Mouse (Mus musculus) monocyte, adult 2 months (primary cell): ENCODE measurements around the gene 2410015M20Rik.
A peak's percentile ranks its signal among the peaks of the same experiment; 100 is the strongest.
"Not testable (repeated sequence)": the region's sequence is repeated elsewhere in the genome, so short reads cannot be mapped to it uniquely, and the experiment has no call there.

Experiments
- DNase-seq, 2 experiments: peaks; one replicate each; pipeline ENCODE4 v3.0.0; 2022; ENCODE audit warnings: low spot score in 2 of 2, low read depth in 1 of 2

Gene 2410015M20Rik

GRCm38 (mm10) chr17:56613893-56614292, 4.3 kb upstream of the 2410015M20Rik start:
- not testable (repeated sequence) for DNase-seq

DNA sequence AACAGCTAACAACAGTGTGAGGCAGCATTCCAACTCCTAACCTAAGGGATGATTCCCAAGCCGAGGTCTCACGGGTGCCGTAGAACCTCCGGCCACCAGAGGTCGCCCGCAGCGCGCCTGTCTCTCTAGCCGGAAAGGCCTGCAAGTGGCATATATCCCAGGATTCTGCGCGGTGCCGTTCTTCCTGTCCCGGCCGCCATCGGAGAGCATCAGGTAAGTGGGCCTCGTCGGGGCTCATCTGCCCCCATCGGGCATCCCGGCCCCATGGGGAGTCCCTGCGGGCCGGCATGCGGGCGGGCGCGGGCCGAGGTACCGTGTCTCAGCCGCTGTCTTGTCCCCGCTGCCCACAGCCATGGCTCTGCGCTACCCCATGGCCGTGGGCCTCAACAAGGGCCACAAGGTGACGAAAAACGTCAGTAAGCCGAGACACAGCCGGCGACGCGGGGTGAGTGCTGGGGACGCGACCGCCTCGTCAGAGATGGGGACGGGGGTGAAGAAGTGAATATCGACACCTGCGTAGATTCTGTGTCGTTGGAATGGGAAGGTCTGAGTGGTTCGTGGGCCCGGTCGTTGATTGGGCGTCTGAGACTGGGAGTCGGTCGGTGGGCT, 3.8 kb upstream of the 2410015M20Rik start, which contains the start of gene Rpl36:
Gene Rpl36, plus strand, starts transcription at position 181 of the 609 bp plus-strand sequence.
- peak; percentile 70 to 89 for DNase-seq

DNA sequence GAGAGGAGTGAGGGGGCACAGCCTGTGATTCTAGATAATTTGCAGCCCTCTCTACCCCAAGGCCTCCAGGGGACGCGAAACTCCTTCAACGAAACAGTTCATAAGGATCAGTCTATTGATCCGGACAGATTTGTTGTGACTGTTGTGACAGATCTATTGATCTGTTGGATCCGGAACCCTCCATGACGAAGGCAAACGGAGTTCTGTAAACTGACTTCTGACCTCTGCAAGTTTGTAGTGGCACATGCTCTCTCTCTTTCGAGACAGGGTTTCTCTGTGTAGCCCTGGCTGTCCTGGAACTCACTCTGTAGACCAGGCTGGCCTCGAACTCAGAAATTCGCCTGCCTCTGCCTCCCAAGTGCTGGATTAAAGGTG, 3.0 kb upstream of the 2410015M20Rik start:
- not testable (repeated sequence) for DNase-seq

DNA sequence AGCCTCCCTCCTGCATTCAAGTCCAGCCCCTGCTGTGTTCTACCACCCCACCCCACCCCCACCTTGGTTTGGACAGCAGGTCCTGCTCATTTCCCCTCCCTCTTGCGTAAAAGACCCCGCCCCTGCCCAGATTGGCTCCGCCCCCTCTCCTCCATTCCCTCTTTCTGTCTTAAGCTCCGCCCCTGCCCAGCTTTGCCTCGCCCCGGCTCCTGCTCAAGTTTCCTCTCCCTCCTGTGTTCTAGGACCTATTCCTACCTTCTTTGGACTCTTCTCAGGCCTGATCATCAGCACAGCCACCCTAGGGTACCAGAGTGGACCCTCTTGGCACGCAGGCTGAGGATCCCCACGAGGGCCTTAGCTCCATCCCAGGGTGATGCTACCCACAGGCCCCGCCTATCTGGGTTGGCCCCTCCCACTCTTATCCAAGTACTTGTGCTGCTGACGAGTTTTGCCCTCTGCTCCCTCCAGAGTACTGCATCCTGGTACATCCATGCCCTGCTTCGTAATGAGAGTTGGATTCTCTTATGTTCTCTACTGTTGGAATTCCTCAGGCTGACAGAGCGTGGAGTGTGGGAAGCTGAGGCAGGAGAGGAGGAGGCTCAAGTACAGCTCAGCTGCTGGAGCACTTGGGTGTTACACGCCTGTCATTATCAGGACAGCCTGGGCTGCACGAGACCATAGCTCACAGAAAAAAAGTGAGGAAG, 2.4 kb upstream of the 2410015M20Rik start:
- no peak for DNase-seq

GRCm38 (mm10) chr17:56611323-56611722, 1.8 kb upstream of the 2410015M20Rik start:
- DNase-seq = no peak

DNA sequence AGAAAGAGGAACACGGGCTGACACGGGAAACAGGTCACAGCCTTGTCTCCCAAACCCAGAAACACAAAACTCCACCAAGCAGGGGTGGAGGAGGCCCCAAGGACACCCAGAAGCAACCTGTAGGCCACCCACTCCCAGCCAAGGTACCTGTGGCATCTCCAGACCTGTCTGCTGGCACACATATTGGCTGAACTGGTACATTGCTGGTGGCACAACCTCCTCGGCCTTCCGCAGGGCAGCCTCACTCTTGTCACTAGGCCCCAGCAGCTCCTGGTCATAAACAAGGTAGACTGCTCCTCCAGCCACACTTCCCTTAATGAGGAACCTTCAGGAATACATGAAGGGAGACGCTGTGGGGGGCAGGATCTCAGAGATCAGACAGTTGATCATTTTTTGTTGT, 872 bp downstream of the 2410015M20Rik start:
- DNase-seq = no peak

DNA sequence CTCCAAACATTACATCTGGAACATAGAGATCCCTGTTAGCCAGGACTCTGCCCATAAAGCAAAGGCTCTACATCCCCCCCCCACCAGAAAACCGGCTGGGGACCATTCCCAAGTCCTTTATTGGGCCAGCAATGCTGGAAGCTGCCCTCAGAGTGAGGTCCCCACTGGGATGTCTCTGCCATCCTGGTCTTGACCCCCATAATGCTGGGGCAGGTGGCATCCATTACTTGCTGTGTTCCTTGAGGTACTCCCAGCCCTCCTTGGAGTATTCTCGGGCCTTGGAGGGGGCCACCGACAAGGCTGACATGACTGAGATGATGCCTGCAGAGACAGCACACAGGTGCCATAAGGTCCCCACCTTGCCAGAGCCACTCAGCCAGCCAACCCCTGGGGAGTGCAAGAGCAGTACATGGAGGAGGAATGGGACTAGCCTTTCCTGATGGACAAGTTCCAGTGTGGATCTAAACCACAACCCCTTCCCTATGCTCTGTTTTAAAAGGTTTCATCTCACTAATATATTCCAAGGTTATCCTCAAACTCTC, 2.0 kb downstream of the 2410015M20Rik start:
- no peak for DNase-seq

- no peak for DNase-seq
Measured at GRCm38 (mm10) chr17:56605431-56605830, 4.1 kb downstream of the 2410015M20Rik start.

DNA sequence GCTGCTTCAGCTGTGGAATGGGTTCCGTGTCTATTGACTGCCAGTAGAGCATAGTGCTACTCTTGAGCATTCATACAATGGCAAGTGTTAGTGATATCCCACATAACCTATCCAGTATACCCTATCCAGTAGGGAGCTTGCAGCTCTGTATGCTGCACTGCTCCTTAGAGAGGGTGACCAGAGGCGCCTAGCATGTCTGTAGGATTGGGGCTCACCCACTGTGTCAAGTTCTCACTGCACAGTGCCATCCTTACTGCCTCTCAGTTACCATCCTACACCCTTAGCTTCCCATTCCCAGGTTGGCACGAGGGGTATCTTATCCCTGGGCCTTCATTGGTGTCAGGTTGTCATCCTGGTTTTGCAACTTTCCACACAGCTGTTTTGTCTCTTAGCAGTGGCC, 5.1 kb downstream of the 2410015M20Rik start:
- no peak for DNase-seq

GRCm38 (mm10) chr17:56604070-56604380, 5.5 kb downstream of the 2410015M20Rik start:
- DNase-seq = no peak

- no peak for DNase-seq
Measured at GRCm38 (mm10) chr17:56603186-56604069, 6.1 kb downstream of the 2410015M20Rik start.

- DNase-seq = no peak
Measured at GRCm38 (mm10) chr17:56593527-56594271, 15.9 kb downstream of the 2410015M20Rik start.

- DNase-seq = no peak
Measured at GRCm38 (mm10) chr17:56592553-56592952, 17.0 kb downstream of the 2410015M20Rik start.

GRCm38 (mm10) chr17:56588921-56589320, 20.6 kb downstream of the 2410015M20Rik start:
- DNase-seq = no peak

DNA sequence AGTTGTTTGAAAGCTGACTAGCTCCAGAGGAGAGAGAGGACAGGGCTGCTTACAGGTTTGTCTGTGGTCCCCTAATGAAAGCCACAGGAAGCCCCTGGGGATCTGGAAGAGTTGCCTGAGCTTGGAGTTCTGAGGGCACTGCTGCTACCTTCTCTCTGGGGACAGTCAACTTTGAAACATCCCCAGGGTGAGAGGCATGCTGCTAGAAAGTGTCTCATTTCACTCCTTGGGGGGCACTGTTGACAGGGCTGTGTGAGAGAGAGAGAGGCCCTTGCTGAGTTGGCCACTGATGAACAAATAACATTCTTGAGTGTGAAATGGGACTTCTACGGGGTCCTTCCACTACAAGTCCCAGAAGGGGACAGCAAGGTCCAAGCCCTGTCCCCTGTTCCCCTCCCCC, 21.8 kb downstream of the 2410015M20Rik start:
- DNase-seq = no peak

GRCm38 (mm10) chr17:56585171-56585821, 24.3 kb downstream of the 2410015M20Rik start:
- peak; percentile 21 to 63 for DNase-seq

- peak; percentile 98 to 99 for DNase-seq
Measured at GRCm38 (mm10) chr17:56584257-56585130, 25.1 kb downstream of the 2410015M20Rik start, which contains the start of the genes Safb2 and Safb. Safb2 (minus strand) TSS chr17:56584585. Safb (plus strand) TSS chr17:56584825.

DNA sequence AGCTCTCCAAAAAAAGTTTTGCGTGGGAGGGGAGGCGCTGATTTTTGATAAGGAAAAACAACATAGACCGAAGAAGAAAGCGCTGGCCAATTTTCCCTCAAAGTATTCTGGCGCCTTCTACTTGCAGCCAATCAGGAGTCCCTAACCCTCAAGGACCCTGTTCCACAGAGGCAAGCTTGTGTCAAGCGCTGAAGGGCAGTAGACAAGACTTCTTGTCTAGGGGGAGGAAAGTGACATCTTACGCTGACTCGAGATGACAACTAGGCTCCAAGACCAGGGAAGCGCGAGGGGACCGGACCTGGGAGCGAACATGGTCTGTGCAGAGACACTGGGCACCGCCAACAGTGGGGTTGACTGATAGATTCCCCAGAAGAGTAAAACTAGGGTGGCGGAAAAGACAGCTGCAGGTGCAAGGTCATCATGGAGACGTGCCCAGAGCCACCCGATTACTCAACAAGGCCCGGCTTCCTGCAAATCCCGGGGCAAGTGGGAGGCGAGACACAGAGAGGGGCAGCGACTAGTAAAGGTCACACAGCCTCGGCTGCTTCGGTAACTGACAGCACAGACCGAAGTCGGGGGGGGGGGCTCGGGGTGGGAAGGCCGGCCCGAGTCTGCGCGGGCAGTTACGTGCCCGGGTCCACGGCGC, 25.8 kb downstream of the 2410015M20Rik start:
- peak; percentile 18 to 46 for DNase-seq

DNA sequence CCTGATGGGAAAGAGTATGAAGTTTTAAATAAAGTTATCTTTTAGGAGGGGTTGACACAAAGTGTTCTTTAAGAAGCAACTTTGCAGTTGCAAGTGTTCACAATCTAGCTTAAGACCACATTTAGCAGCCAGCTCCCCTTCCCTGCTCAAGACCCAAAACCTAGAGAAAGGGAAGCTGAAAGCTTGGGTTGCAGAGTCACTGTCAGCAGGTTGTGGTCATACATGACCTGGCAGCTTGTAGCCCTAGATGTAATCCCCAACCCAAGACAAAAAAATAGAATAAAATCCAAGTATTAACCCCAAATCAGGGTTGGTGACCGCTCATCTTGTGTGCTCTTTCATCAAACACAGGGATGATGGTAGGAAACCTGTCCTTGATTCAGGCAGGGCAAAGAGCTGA, 26.5 kb downstream of the 2410015M20Rik start:
- DNase-seq = no peak
